Mouse (Mus musculus) ES-CJ7 (cell line): ENCODE measurements at regions not wholly inside any gene's neighbourhood (a gene's known extent, or its start where the extent isn't known, plus 50 kb on each side); places are given as distances from the start of the nearest gene placed in this dataset.

Experiments used
- DNase-seq: peaks from one replicate; pipeline ENCODE4 v3.0.0; 2011; ENCODE audit warnings: low read depth, low spot score

DNA sequence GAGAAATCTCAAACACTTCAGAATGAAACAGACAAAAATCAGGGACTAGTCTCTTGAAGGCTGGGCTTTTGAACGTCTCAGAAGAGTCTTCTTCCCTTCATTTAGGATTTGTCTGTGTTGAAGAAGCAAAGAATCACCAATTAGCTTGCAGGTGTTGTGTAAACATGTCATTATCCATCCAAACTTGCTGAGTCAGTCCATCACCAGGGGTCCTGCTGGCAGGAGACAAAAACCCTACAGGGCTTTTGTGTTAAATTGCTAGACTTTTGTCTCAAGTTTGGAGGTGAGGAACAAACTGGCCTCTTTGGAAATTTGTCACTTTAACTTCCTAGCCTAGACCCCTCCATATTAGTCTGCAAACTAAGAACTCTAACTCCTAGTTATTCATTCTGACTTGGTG, 248.1 kb upstream of the Lrp1b start:
- DNase-seq, result peak; percentile 13
